Mouse (Mus musculus) limb, embryonic 12.5 days (tissue): ENCODE data around the gene Cdk19. TPM values are rescaled to one million over a fixed set of nuclear protein-coding genes. Genes with fewer than 3 reads are reported as not detected.
"Not testable (repeated sequence)": the region's sequence is repeated elsewhere in the genome, so short reads cannot be mapped to it uniquely, and the experiment has no call there.

ENCODE experiments used
- ATAC-seq: fragments of 200-750 bp; cut with Nextera tagmentation; 2 replicates; pipeline ENCODE4 v1.8.0; 2017; ENCODE audit warnings: low read depth, moderate TSS enrichment; ENCODE audit not compliant: insufficient number of reproducible peaks, insufficient read depth, low FRiP score, low TSS enrichment
- H3K27ac ChIP-seq: fragments of 300-500 bp; sonication (generic); 2 replicates; pipeline ENCODE4 v1.5.1; 2016; ENCODE audit warnings: mild to moderate bottlenecking, moderate library complexity
- H3K27me3 ChIP-seq: fragments of 300-500 bp; sonication (generic); 2 replicates; pipeline ENCODE4 v1.6.1; 2016; ENCODE audit warnings: mild to moderate bottlenecking, moderate library complexity
- H3K36me3 ChIP-seq: fragments of 300-500 bp; sonication (generic); 2 replicates; pipeline ENCODE4 v1.6.1; 2016; ENCODE audit warnings: mild to moderate bottlenecking, moderate library complexity
- H3K4me1 ChIP-seq: fragments of 300-500 bp; sonication (generic); replicated peaks from 2 replicates; pipeline ENCODE4 v1.6.1; 2016
- H3K4me2 ChIP-seq: fragments of 300-500 bp; sonication (generic); 2 replicates; pipeline ENCODE4 v1.6.1; 2016; ENCODE audit warnings: mild to moderate bottlenecking, moderate library complexity
- H3K4me3 ChIP-seq: fragments of 300-500 bp; sonication (generic); replicated peaks from 2 replicates; pipeline ENCODE4 v1.5.1; 2016; ENCODE audit warnings: mild to moderate bottlenecking
- H3K9ac ChIP-seq: fragments of 300-500 bp; sonication (generic); replicated peaks from 2 replicates; pipeline ENCODE4 v1.6.1; 2016; ENCODE audit warnings: mild to moderate bottlenecking, moderate library complexity
- H3K9me3 ChIP-seq: fragments of 300-500 bp; sonication (generic); 2 replicates; pipeline ENCODE4 v1.6.1; 2016; ENCODE audit warnings: mild to moderate bottlenecking, moderate library complexity
- WGBS: fragments of 180-500 bp; shearing (Covaris S2); methylation state at CpG from one replicate; pipeline ENCODE4 v1.1.7; 2016; 5-methylcytosine and 5-hydroxymethylcytosine counted together
- polyA plus RNA-seq: library from polyadenylated mRNA; unstranded; fragments of >200 nt; fragmentation: Nextera tagmentation; extraction: Ambion mirVana; gene quantifications from 2 replicates; pipeline ENCODE4 v1.2.1, GENCODE M21; 2016

Gene Cdk19
- polyA plus RNA-seq, 1 experiment from 2014 or later = 15.7 TPM

- WGBS = 84% methylated on average over 8 of the region's 8 CpGs
- no peaks in the 10 kb centered on the region for H3K9me3 ChIP-seq
- no peak overlapping the region for H3K4me2 ChIP-seq
- H3K4me1 ChIP-seq = peaks cover 45% of the 10 kb centered on the region
- H3K27me3 ChIP-seq = peaks cover 27% of the 10 kb centered on the region
- no peak overlapping the region for H3K4me3 ChIP-seq
- no peaks in the 10 kb centered on the region for H3K36me3 ChIP-seq
- H3K9ac ChIP-seq = no peak overlapping the region
- H3K27ac ChIP-seq = no peak overlapping the region
- no peak for ATAC-seq
Observed at GRCm38 (mm10) chr10:40526301-40526761, 187.0 kb downstream of the Cdk19 start.

DNA sequence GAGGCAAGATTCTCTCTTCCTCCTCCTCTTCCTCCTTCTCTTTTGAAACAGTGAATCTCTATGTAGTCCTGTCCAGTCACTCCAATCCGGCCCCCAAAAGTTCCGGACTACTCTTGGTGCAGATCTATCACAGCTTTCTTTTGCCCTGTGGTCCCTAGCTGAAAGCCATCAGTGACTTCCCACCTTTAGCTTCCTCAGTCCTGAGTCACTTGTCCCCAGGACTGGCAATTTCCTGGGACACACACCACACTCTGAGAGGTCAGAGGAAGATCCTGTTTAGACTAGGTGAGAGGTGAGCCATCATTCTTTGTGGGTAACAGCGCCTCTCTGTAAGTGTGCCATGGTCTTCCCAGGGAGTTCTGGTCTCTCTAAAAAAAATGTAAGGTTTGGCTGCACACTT is 187.6 kb downstream of the Cdk19 start:
- no peak for ATAC-seq
- Histone ChIP-seq H3K9ac (no peak overlapping the region), H3K4me3 (no peak overlapping the region), H3K36me3 (no peaks in the 10 kb centered on the region), H3K27ac (no peak overlapping the region), H3K4me1 (peaks cover 39% of the 10 kb centered on the region), H3K4me2 (no peak overlapping the region), H3K27me3 (peaks cover 27% of the 10 kb centered on the region), H3K9me3 (peaks cover 6% of the 10 kb centered on the region)
- WGBS = 84% methylated on average over 3 of the region's 3 CpGs

DNA sequence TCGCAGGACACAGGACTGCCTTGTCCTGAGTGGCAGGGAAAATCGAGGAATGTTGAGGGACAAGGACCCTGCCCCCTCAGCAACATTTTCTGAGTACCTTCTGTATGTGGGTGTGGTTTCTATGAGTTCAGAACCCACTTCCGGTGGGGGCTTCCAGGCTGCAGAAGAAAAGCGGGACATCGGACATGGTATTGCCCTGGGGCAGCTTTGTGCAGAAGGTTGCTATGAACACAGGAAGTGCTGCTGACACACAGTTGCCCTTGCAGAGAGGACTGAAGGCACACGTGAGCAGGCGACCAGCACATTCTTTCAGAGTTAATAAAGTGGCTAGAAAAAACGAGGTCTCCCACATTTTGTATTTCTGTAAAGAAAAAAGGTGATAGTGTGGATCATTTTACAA is 188.2 kb downstream of the Cdk19 start:
- Histone ChIP-seq H3K4me3 (no peak overlapping the region), H3K9ac (no peak overlapping the region), H3K4me2 (0 out of 2 replicates have a peak overlapping the region, but pooled peaks have one; percentile 1), H3K4me1 (peaks cover 38% of the 10 kb centered on the region), H3K9me3 (peaks cover 7% of the 10 kb centered on the region), H3K27me3 (peaks cover 27% of the 10 kb centered on the region), H3K36me3 (no peaks in the 10 kb centered on the region), H3K27ac (no peak overlapping the region)
- ATAC-seq = no peak
- WGBS = 28% methylated on average over 8 of the region's 8 CpGs

DNA sequence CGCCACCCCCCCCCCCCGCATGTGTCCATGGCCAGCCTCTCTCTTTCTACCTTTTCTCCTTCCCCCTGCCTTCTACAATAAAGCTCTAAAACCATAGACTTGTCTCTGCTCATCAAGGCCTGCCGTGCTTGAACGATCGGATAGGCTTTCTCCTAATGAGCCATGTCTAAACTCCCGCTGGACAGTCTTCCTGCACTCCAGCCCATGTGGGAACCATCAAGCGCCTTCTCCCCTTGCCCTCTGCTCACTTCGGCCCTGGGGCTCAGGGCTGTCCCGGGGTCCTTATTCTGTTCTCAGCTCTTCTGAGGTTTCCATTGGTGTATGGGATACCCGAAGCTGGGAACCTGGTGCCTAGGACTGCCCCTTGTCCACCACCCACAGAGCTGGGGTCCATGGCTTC is 189.3 kb downstream of the Cdk19 start:
- no peak overlapping the region for H3K4me3 ChIP-seq
- ATAC-seq = no peak
- no peak overlapping the region for H3K4me2 ChIP-seq
- 34% methylated on average over 8 of the region's 10 CpGs for WGBS
- no peak overlapping the region for H3K9ac ChIP-seq
- H3K36me3 ChIP-seq = no peaks in the 10 kb centered on the region
- peaks cover 27% of the 10 kb centered on the region for H3K4me1 ChIP-seq
- H3K27ac ChIP-seq = no peak overlapping the region
- peaks cover 27% of the 10 kb centered on the region for H3K27me3 ChIP-seq
- H3K9me3 ChIP-seq = peaks cover 16% of the 10 kb centered on the region

DNA sequence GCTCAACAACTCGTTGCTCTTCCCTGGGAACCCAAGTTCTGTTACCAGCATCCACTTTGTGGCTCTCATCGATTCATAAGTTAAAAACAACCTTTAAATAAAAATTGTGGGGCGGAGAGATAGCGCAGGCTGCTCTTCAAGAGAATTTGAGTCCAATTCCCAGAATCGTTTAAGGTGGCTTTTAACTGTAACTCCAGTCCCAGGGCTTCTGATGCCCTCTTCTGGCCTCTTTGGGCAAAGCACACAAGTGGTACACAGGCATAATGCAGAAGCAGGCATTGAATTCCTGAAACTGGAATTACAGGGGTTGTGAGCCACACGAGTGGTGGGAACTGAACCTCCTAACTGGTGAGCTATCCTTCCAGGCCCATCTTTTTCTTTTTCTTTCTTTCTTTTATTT is 190.3 kb downstream of the Cdk19 start:
- no peak overlapping the region for H3K4me2 ChIP-seq
- no peak overlapping the region for H3K4me3 ChIP-seq
- no peaks in the 10 kb centered on the region for H3K36me3 ChIP-seq
- H3K9ac ChIP-seq = no peak overlapping the region
- 61% methylated on average over 6 of the region's 6 CpGs for WGBS
- H3K9me3 ChIP-seq = peaks cover 16% of the 10 kb centered on the region
- ATAC-seq = no peak
- peaks cover 18% of the 10 kb centered on the region for H3K4me1 ChIP-seq
- H3K27ac ChIP-seq = no peak overlapping the region
- H3K27me3 ChIP-seq = peaks cover 27% of the 10 kb centered on the region

DNA sequence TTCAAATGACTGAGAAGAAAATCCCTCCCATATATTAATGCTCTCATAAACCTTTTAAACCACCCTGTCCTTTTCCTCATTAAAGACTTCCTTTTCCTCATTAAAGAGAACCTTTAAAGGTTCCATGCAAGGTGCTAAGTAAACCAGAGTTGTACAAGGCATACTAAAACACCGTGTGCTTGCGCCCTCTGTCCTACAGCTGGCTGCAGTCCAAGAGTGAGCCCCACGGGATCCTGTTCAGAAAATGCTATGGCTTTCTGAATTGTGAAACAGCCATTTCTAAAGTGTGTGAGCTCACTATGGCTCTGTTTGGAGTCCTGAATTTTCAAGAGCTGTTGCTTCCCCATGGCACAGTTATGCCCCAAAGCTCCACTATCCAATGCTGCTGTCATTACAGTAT is 191.3 kb downstream of the Cdk19 start:
- Histone ChIP-seq H3K4me2 (no peak overlapping the region), H3K9me3 (peaks cover 16% of the 10 kb centered on the region), H3K4me1 (peaks cover 16% of the 10 kb centered on the region), H3K36me3 (no peaks in the 10 kb centered on the region), H3K9ac (no peak overlapping the region), H3K4me3 (no peak overlapping the region), H3K27ac (no peak overlapping the region), H3K27me3 (peaks cover 24% of the 10 kb centered on the region)
- 33% methylated on average over 3 of the region's 3 CpGs for WGBS
- peak; percentile 84; the same call in 1 of the 2 replicates for ATAC-seq

DNA sequence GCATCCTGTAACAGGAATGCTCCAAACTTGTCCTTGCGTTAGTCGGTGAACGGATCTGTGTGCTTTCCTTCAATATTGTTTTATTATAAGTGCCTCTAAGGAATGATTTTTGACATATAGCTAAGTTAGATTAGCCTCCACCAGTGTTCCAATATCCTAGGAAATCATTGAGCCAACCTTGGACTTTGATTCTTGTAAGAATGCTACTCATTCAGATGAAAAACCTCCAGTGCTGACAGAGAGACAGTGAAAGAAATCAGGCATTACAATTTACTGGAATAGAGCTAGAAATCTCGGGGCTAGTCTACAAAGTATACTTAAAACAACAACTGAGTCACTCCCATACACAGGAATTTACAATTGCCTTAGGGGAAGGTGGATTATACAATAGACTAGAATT is 193.2 kb downstream of the Cdk19 start:
- H3K4me3 ChIP-seq, H3K4me2 ChIP-seq, H3K9ac ChIP-seq, H3K27ac ChIP-seq, ATAC-seq, H3K27me3 ChIP-seq, H3K36me3 ChIP-seq: not testable (repeated sequence)
- H3K9me3 ChIP-seq = peaks cover 16% of the 10 kb centered on the region
- WGBS = 92% methylated on average over 4 of the region's 4 CpGs
- H3K4me1 ChIP-seq = peaks cover 12% of the 10 kb centered on the region

Other genes with a start within 250 kb of the Cdk19 start
- gene Slc16a10, start 197.3 kb upstream of the Cdk19 start, polyA plus RNA-seq = 18.3 and 19.8 TPM in 2 replicates
- gene Rpf2, start 92.5 kb upstream of the Cdk19 start, polyA plus RNA-seq = 67.4 and 76.2 TPM in 2 replicates
- 158 and 163 TPM in 2 replicates for gene Gtf3c6, start 81.5 kb upstream of the Cdk19 start, polyA plus RNA-seq
- gene Amd1, start 37.4 kb upstream of the Cdk19 start, polyA plus RNA-seq = 72.5 and 72.6 TPM in 2 replicates
- gene Slc22a16, start 230.8 kb downstream of the Cdk19 start, polyA plus RNA-seq = not detected in 2 replicates